Mouse (Mus musculus) liver, adult 2 months (tissue): ENCODE results near the gene Fry. TPM values are rescaled to one million over a fixed set of nuclear protein-coding genes. Genes with fewer than 3 reads are reported as not detected.

ENCODE experiments used
- DNase-seq: peaks from one replicate; pipeline ENCODE4 v3.0.0-alpha.2; 2011; ENCODE audit warnings: low read depth, low spot score; ENCODE audit errors: extremely low read depth
- H3K27ac ChIP-seq: fragments of 200-500 bp; replicated peaks from 2 replicates; pipeline ENCODE4 v1.5.1; 2012; ENCODE audit warnings: low read depth, mild to moderate bottlenecking, control low read depth, inconsistent platforms, low read length; ENCODE audit not compliant: insufficient read depth
- H3K27me3 ChIP-seq: fragments of 200-500 bp; 2 replicates; pipeline ENCODE4 v1.6.1; 2012; ENCODE audit warnings: mild to moderate bottlenecking, moderate library complexity, low read length, inconsistent platforms; ENCODE audit not compliant: control insufficient read depth, insufficient read depth
- H3K36me3 ChIP-seq: fragments of 200-500 bp; 2 replicates; pipeline ENCODE4 v1.6.1; 2012; ENCODE audit warnings: low read length, inconsistent platforms; ENCODE audit not compliant: control insufficient read depth, insufficient read depth
- H3K4me1 ChIP-seq: fragments of 200-500 bp; 2 replicates; pipeline ENCODE4 v1.6.1; 2011; ENCODE audit warnings: low read length; ENCODE audit not compliant: control insufficient read depth, insufficient read depth
- H3K4me3 ChIP-seq: fragments of 200-500 bp; 2 replicates; pipeline ENCODE4 v1.5.1; 2011; ENCODE audit warnings: low read depth, mild to moderate bottlenecking, control low read depth, low read length, moderate library complexity; ENCODE audit not compliant: insufficient read depth
- H3K79me2 ChIP-seq: fragments of 200-500 bp; 2 replicates; pipeline ENCODE4 v1.6.1; 2012; ENCODE audit warnings: inconsistent platforms, mild to moderate bottlenecking, low read length, moderate library complexity; ENCODE audit not compliant: control insufficient read depth, insufficient read depth
- H3K9ac ChIP-seq: fragments of 200-500 bp; 2 replicates; pipeline ENCODE4 v1.6.1; 2012; ENCODE audit warnings: low read depth, mild to moderate bottlenecking, control low read depth, inconsistent platforms, low read length
- CTCF ChIP-seq: fragments of 200-500 bp; IDR thresholded peaks from 2 replicates; pipeline ENCODE4 v1.5.1; 2011; ENCODE audit warnings: low read depth, low read length, control low read depth
- POLR2A ChIP-seq: fragments of 200-500 bp; IDR thresholded peaks from 2 replicates; pipeline ENCODE4 v1.6.1; 2011; ENCODE audit warnings: low read length, control low read depth; ENCODE audit not compliant: insufficient read depth; ENCODE audit errors: extremely low read depth
- WGBS: fragments of 180-500 bp; shearing (Covaris S2); methylation state at CpG from one replicate; pipeline ENCODE4 v1.1.7; 2018; 5-methylcytosine and 5-hydroxymethylcytosine counted together
- polyA plus RNA-seq: library from polyadenylated mRNA; depleted of rRNA; stranded (reverse); fragments of >200 nt; gene quantifications from 2 replicates; pipeline ENCODE4 v1.2.3, GENCODE M21; 2012
- total RNA-seq: library from RNA; depleted of rRNA; stranded (reverse); fragments of >200 nt; gene quantifications from 2 replicates; pipeline ENCODE4 v1.2.3, GENCODE M21; 2014

The Fry gene
- total and polyA plus RNA-seq, 2 experiments = 0.62 to 1.8 TPM

DNA sequence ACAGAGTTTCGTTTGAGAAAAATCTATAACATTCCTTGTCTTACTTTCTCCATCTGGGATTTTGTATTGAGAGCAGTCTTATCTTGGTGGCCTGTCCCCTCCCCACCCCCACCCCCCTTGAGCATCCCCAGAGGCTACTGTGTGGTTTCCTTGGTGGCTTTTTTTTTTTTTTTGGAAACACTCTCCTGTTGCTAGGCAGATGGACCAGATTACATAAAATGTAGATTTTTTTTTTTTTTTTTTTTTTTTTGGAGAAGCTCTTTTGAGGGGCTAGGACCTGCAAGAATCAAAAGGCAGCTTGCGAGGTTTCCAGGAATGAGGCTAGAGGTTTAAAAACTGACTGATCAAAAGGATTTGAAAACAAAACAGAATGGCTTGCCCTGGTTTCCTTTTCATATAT is 48.8 kb downstream of the Fry start:
- H3K4me1 ChIP-seq = no peaks in the 10 kb centered on the region
- no peaks in the 10 kb centered on the region for H3K79me2 ChIP-seq
- WGBS = 85% methylated on average over 2 of the region's 2 CpGs
- DNase-seq = no peak
- no peak overlapping the region for H3K9ac ChIP-seq
- no peak for TF ChIP-seq POLR2A
- H3K36me3 ChIP-seq = no peaks in the 10 kb centered on the region
- no peak overlapping the region for H3K4me3 ChIP-seq
- H3K27ac ChIP-seq = no peak overlapping the region
- H3K27me3 ChIP-seq = no peaks in the 10 kb centered on the region

DNA sequence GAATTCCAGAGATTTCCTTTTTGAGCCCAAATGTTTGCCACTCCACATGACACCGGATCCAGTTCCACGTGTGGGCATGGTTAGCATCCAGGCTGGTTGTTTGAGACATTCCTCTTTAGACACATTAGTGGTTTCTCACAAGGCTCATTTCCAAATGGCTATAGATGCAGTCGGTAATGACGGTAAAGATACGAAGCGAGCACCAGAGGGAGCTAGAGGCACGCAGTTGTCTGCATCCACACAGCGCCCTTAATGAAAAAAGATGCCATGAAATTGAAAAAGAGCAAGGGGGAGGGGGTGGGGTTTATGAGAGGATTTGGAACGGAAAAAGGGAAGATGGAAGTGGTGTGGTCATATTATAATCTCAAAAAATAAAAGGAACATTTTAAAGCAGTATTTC is 50.3 kb downstream of the Fry start:
- H3K36me3 ChIP-seq = no peaks in the 10 kb centered on the region
- no peak for TF ChIP-seq POLR2A
- TF ChIP-seq CTCF = peak; percentile 83
- no peaks in the 10 kb centered on the region for H3K4me1 ChIP-seq
- no peak overlapping the region for H3K9ac ChIP-seq
- H3K4me3 ChIP-seq = no peak overlapping the region
- no peak overlapping the region for H3K27ac ChIP-seq
- no peaks in the 10 kb centered on the region for H3K27me3 ChIP-seq
- no peaks in the 10 kb centered on the region for H3K79me2 ChIP-seq
- DNase-seq = peak; percentile 50
- WGBS = 6% methylated on average over 9 of the region's 9 CpGs

DNA sequence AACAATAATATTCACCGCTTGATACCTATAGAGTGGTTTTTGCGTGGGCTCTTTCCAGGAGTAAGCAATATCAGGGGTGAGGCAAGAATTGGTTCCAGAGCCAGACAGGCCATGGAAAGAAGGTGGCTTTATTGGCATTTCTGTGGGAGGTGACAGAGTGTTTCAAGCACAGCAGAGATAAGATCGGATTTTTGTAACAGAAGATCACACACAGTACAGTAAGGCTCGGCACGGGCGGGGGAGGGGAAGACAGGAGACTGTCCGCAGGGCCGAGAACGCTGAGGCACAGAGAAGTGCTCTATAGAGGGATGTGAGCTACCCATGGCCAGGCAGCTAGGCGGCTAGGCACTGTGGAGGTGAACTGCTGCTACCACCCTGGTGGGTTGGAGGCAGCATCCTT is 53.1 kb downstream of the Fry start:
- WGBS = 41% methylated on average over 10 of the region's 10 CpGs
- H3K79me2 ChIP-seq = no peaks in the 10 kb centered on the region
- TF ChIP-seq POLR2A (no peak), CTCF (no peak)

DNA sequence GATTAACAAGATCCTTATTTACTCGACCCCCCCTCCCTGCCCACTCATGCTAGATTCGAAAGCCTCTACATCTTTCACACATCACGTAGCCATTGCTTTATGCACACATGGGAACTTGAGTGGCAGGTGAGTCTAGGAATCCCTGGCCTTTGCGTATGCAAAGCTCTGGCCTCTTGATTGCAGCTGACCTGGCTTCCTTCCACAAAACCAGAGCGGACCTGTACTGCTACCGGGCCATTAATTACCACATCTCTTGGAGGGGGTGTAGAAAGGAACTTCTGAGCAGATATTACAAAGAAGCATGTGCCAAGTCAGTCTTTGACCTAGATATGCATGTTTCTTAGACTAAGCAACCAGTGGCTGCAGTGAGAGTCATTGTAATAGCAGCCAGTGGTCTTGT is 55.4 kb downstream of the Fry start:
- TF ChIP-seq POLR2A = no peak
- TF ChIP-seq CTCF = no peak
- 46% methylated on average over 6 of the region's 6 CpGs for WGBS

More for the DNA sequence above, 53.1 kb downstream of the Fry start:
- no peak overlapping the region for H3K4me3 ChIP-seq
- no peaks in the 10 kb centered on the region for H3K36me3 ChIP-seq
- no peak overlapping the region for H3K27ac ChIP-seq
- no peak overlapping the region for H3K9ac ChIP-seq
- no peaks in the 10 kb centered on the region for H3K27me3 ChIP-seq
- no peak for DNase-seq
- peaks cover 4% of the 10 kb centered on the region for H3K4me1 ChIP-seq

DNA sequence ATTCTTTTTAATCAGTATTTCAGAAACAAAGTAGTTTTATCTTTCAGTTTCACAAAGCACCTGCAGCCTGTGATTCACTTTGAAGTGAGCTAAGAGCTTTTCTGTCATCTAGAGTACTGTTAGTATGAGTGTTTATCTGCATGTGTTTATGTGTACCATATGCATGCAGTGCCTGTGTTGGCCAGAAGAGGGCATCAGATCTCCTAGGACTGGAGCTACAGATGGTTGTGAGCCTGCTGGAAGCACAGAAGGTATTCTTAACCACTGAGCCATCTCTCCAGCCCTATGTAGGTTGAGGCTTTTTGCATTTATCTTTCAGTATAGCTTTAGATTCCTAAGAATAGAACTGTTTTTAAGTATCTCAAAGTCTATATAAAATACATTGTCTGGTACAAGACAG is 56.5 kb downstream of the Fry start:
- no peak for DNase-seq
- Histone ChIP-seq H3K27ac (no peak overlapping the region), H3K27me3 (no peaks in the 10 kb centered on the region), H3K79me2 (no peaks in the 10 kb centered on the region), H3K4me1 (peaks cover 5% of the 10 kb centered on the region), H3K4me3 (no peak overlapping the region), H3K36me3 (no peaks in the 10 kb centered on the region), H3K9ac (no peak overlapping the region)
- TF ChIP-seq CTCF = no peak
- TF ChIP-seq POLR2A = no peak

More for the DNA sequence above, 55.4 kb downstream of the Fry start:
- Histone ChIP-seq H3K4me3 (no peak overlapping the region), H3K27me3 (no peaks in the 10 kb centered on the region), H3K9ac (no peak overlapping the region), H3K4me1 (peaks cover 5% of the 10 kb centered on the region), H3K79me2 (no peaks in the 10 kb centered on the region), H3K36me3 (no peaks in the 10 kb centered on the region), H3K27ac (no peak overlapping the region)
- peak; percentile 31 for DNase-seq

DNA sequence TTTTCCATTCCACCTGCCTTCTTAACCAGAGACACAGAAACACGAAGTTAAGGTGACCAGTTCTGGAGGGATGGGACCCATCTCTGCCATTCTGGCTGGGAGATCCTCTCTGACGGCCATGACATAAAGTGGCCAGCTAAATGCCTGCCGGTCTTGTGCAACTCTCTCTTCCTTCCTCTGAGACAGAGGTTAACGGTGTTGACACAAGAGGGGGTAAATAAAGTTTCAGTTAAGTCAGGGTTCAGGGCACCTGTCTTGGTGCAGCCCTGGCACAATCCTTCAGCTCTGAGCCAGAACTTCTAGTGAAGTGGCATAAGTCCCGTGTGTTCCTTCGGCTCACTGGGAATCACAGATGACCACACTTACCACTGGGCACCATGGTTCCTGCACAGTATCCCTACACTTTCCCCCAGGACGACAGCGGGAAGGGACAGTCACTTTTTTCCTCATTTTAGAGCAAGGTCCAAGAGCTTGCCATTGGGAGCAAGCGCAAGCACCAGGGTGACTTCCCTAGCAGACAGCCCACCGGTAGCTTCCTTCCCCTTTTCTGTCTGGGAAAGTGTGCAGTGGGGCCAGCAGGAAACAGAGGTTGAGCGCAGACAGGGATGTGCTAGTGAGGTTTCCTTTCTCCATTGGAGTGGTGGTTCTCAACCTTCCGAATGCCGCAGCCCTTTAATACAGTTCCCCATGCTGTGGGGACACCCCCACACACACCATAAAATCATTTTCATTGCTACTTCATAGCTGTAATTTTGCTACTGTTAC is 58.0 kb downstream of the Fry start:
- no peak for TF ChIP-seq CTCF
- Histone ChIP-seq H3K4me1 (peaks cover 5% of the 10 kb centered on the region), H3K9ac (no peak overlapping the region), H3K36me3 (no peaks in the 10 kb centered on the region), H3K79me2 (no peaks in the 10 kb centered on the region), H3K27me3 (no peaks in the 10 kb centered on the region), H3K27ac (no peak overlapping the region), H3K4me3 (no peak overlapping the region)
- 43% methylated on average over 13 of the region's 13 CpGs for WGBS
- peak; percentile 82 for DNase-seq
